Mouse (Mus musculus) Patski (cell line): Measurements from ENCODE around the gene Cped1. TPM values are rescaled to one million over a fixed set of nuclear protein-coding genes. Genes with fewer than 3 reads are reported as not detected.

ENCODE experiments used
- ATAC-seq: fragments of 100-300 bp; one replicate; pipeline ENCODE4 v1.8.0; 2021
- CTCF ChIA-PET: fragments of 350-600 bp; sonication (Branson Sonifier 250); formaldehyde crosslinking; loops from one replicate; lab custom pipeline; 2022; ENCODE audit warnings: inconsistent platforms; lab: Charles Lee
- POLR2A ChIA-PET: fragments of 350-600 bp; sonication (Branson Sonifier 250); formaldehyde crosslinking; loops from one replicate; lab custom pipeline; 2022; ENCODE audit warnings: antibody characterized with exemption, inconsistent platforms; lab: Charles Lee
- DNase-seq: peaks from one replicate; pipeline ENCODE4 v3.0.0-alpha.2; 2011; ENCODE audit warnings: low read depth, low spot score
- H3K27me3 ChIP-seq: fragments of 371-371 bp; one replicate; pipeline ENCODE4 v1.5.1; 2021
- CTCF ChIP-seq: fragments of 100-300 bp; IDR thresholded peaks from one replicate; pipeline ENCODE4 v1.5.1; 2021
- in situ Hi-C: fragments of 300-500 bp; cut with MboI; formaldehyde crosslinking; loops from 3 replicates; pipeline ENCODE4 v1.11.1; 2018; ENCODE audit warnings: low pct_unique_long_range_greater_than_20kb, mixed read lengths
- polyA plus RNA-seq: library from polyadenylated mRNA; unstranded; gene quantifications from one replicate; pipeline ENCODE4 v1.2.3, GENCODE M21; 2021

Cped1 gene
- polyA plus RNA-seq, 1 experiment from 2014 or later: 0.41 TPM

DNA sequence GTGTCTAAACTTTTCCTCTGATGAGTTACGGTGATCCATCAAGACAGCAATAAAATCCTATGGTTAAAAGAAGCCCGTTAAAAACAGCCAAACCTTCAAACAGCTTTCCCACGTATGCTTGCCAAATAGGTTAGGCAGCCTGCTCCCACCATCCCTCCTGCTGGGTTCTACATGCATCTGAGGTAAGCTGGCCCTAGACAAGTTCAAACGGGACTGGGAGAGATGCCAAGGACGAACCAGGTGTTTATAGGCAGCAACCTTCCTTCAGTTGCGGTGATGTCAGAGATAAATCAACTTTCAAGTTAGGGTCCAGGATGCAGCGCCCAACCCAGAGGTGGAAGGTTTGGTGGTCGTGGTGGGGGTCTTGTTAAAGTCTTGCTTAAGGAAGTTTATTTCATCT, 155.1 kb downstream of the Cped1 start:
- no peak for ATAC-seq
- H3K27me3 ChIP-seq: no peaks in the 10 kb centered on the region
- POLR2A ChIA-PET: no interaction called here
- no peak for TF ChIP-seq CTCF
- no peak for DNase-seq
- CTCF ChIA-PET: no interaction called here
- in situ Hi-C loops: no loop called here

DNA sequence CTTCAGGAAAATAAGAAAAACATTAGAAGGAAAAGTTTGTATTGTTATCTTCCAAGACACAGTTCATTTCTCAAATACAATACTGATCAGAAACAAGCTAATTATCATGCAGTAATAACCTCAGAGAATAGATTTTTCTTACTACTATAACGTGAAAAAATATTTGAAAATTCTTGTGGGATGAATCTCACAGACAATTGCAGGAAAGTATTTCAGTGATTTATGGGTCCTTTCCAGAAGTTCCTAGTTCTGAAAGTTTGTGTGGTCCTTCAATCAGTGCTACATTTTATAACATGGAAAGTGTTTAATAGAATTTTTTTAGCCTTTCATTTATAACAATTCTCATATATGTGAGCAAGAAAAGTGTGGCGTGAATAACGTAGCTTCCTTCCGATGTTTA, 161.5 kb downstream of the Cped1 start:
- H3K27me3 ChIP-seq: no peaks in the 10 kb centered on the region
- no peak for ATAC-seq
- ChIA-PET CTCF (interaction anchor here (1.5 to 1.6 kb wide), 2 partner anchors 10 to 23 kb away, joined by 3 read pairs; no protein-coding TSS in a partner anchor), POLR2A (no interaction called here)
- in situ Hi-C loops: no loop called here
- no peak for DNase-seq
- TF ChIP-seq CTCF: no peak

DNA sequence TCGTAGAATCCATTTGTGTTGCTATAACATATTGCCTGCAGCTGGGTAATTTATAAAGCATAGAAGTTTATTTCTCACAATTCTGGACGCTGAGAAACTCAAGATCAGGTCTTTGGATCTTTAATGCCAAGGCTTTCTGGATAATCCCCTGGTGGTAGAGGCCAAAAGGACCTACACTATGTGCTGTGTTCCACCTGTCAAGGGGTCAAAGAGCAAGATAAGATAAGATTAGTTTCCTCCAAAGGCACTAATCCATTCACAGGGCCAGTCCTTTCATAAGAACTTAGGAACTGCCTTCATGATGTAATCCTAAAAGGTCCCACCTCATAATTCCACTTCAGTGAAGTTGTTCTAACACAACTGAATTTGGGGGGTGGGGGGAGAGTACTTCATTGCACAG, 162.8 kb downstream of the Cped1 start:
- ChIA-PET POLR2A (no interaction called here), CTCF (interaction anchor here (1.5 kb wide), 1 partner anchor 22 kb away, joined by 3 read pairs; no protein-coding TSS in a partner anchor)
- in situ Hi-C loops: no loop called here
- DNase-seq: no peak
- H3K27me3 ChIP-seq: no peaks in the 10 kb centered on the region
- ATAC-seq: no peak
- TF ChIP-seq CTCF: no peak

DNA sequence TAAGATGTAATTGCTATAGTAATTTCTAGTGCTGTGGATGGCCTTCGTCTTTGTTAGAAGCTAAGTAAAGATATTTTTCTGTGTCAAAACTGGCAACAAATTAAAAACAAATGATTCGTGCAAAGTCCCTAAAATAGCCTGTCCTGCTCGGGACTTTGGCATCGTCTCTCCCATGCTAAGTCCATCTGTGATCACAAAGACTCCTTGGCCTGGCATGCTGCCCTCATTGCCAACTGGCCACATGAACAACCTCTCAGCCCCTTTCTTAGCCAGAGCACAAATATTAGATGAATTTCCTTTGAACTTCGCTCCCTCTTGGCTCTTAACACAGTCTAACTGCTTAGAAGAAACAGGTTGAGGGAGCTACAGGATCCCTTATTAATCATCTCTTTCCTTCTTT, 171.7 kb downstream of the Cped1 start:
- CTCF ChIA-PET: interaction anchor here (1.0 to 1.7 kb wide), 3 partner anchors 9 to 35 kb away, joined by 3 read pairs; no protein-coding TSS in a partner anchor
- H3K27me3 ChIP-seq: no peaks in the 10 kb centered on the region
- ATAC-seq: no peak
- no peak for DNase-seq
- no peak for TF ChIP-seq CTCF
- in situ Hi-C loops: no loop called here
- POLR2A ChIA-PET: no interaction called here

DNA sequence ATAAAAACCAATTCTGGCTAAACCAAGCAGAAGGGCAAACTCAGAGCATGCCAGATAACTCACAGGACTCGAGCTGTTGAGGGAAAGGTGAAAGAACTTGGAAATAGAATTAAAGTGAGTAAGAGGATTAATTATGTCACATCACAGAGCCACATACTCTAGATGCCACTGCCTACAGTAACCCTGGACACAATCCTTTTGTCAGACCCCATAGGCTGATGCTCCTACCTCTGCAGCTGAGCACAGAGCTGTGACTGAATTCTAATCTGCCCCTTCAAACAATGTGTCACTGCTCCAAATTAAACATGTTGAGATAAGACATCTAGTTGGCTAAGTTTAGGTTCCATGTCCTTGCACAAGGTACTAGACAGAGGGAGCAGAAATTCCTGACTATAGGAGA, 176.2 kb downstream of the Cped1 start:
- CTCF ChIA-PET: interaction anchor here (1.3 to 1.5 kb wide), 4 partner anchors 8 to 43 kb away, joined by 3 to 5 read pairs (median 4); no protein-coding TSS in a partner anchor
- TF ChIP-seq CTCF: no peak
- POLR2A ChIA-PET: interaction anchor here (0.5 kb wide), 1 partner anchor 635 kb away, joined by 8 read pairs; no protein-coding TSS in a partner anchor
- in situ Hi-C loops: no loop called here
- ATAC-seq: peak; percentile 93
- no peaks in the 10 kb centered on the region for H3K27me3 ChIP-seq
- DNase-seq: no peak

DNA sequence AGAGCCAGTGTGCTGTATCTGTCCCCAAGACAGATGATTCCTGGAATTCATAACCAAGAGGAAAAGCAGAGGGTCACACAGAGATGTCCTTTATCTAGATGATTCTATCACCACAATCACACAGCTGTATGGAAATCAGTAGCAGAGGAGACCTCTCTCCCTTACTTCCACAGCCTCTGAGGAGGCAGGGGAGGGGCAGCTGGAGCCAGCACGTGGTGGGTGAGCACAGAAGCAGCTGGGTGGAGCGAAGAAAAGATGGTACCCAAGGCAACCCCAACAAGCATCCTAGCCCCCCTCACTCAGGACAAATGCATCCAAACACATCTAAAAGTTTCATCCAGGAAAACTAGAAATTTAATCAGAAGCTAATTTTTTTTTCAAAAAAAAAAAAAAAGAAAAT, 182.7 kb downstream of the Cped1 start:
- TF ChIP-seq CTCF: no peak
- no peak for ATAC-seq
- no peaks in the 10 kb centered on the region for H3K27me3 ChIP-seq
- no peak for DNase-seq
- ChIA-PET POLR2A (no interaction called here), CTCF (interaction anchor here (0.8 to 1.1 kb wide), 3 partner anchors 14 to 50 kb away, joined by 3 to 4 read pairs (median 3); no protein-coding TSS in a partner anchor)
- in situ Hi-C loops: no loop called here

DNA sequence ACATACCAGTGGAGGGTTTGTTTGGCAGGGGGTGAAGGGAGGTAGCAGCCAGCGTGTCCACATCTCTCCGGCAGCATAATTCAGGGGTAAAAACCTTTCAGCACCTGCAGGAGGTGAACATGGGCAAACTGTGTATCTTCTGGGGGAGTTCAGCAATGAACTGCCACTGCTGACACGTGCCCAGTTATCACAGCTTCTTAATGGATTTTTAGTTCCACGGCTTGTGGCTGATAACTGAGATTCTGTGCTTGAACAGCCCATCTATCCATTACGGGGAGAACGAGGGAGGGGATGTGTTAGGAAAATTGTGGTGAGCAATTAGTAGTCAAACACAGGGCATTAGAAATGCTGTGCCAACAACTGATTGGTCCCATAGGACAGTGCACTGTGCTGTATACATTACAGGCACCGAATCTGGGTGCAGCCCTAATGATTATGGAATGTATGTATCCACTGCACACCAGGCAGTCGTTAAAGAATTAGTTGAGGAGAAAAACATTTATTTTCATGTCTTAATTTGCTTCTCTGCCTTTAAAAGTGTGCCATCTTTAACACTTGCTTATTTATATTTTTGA, 193.1 kb downstream of the Cped1 start:
- in situ Hi-C loops: no loop called here
- no peak for DNase-seq
- H3K27me3 ChIP-seq: no peaks in the 10 kb centered on the region
- ChIA-PET CTCF (interaction anchor here (1.5 kb wide), 1 partner anchor 314 kb away, joined by 3 read pairs; no protein-coding TSS in a partner anchor), POLR2A (no interaction called here)
- TF ChIP-seq CTCF: no peak
- no peak for ATAC-seq

DNA sequence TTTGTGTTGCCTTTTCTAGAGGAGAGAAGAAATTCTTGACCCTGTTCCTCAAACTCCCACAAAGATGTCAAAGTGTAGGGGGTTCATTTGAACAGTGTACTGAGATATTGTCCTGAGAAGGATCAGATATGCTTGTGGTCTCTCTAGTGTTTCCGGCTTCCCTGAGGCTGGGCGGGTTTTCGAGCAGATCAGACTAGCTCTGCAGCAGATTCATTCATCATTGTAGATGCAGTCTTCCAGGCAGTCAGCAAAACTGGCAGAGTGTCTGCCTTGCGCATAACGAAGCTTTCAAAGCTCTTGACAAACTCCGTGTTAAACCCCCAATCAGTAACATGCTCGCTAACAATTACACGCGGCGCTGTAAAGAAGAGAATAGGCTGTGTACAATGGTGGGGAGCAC, 194.6 kb downstream of the Cped1 start:
- in situ Hi-C loops: no loop called here
- no peak for DNase-seq
- CTCF ChIA-PET: interaction anchor here (0.7 to 3.0 kb wide), 3 partner anchors 10 to 312 kb away, joined by 3 to 9 read pairs (median 3); no protein-coding TSS in a partner anchor
- H3K27me3 ChIP-seq: no peaks in the 10 kb centered on the region
- ATAC-seq: no peak
- no peak for TF ChIP-seq CTCF
- POLR2A ChIA-PET: no interaction called here

DNA sequence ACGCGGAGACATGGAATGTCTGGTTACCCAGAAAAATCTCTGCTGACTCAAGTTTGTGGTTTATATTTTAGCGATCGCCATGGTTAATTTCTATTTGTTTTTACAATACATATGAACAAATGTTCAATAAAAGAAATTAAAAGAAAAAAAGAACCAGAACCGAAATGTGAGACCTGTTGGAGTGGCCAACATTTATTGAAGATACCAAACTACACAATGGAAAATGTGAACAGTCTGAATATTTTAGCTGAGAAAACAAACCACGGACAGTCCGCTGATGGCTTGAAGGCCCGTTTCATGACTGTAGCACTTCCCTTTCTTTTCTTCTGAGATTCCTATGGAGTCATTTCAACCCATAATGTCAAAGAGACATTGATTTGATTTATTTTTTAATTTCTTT, 201.3 kb downstream of the Cped1 start:
- no peak for DNase-seq
- no peak for ATAC-seq
- TF ChIP-seq CTCF: no peak
- POLR2A ChIA-PET: no interaction called here
- in situ Hi-C loops: no loop called here
- no peaks in the 10 kb centered on the region for H3K27me3 ChIP-seq
- CTCF ChIA-PET: no interaction called here

DNA sequence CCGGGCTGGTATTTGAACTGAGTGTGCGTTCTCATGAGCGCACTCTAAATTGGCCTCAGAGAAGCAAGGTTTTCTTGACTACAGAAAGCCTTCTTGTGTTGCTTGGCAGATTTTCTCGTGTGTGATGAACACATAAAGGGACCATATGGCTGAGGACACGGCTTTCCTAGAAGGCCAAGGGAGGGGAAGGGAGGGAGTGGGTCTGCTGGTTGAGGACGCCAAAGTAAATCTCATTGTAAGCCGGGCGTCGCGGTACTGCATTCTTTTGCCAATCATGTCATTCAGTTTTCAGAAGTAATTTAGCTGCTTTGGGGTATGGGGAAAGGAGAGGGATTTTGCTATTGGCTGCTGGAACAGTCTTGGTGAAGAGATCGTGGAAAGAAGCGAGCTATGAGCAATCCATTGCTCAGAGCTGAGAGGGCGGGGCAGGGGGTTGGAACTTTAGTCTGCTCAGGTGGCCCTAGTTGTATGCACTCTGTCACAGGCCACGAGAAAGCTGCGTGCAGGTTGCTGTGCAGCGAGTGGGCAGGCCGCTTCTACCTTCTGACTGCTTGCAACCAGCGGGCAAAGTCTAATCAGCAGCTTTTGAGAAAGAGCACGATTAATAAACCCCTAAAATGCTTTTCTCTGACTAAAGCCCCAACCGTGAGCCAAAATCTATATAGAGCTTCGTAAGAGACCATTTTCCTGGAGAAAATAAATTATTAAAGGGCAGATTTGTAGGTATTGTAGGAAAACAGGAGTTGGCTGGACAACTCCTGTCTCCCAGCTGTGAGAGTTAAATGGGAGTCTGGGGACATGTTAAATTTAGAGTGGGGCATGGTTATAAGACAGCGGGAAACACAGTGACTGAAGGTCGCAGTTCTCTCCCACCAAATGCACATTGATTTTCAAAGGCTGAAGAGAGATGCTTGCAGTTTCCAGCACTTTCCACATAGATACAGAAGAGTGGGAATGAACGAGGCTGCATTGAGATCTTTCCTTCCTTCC, 203.9 kb downstream of the Cped1 start:
- ATAC-seq: no peak
- ChIA-PET CTCF (interaction anchor here (1.4 kb wide), 1 partner anchor 18 kb away, joined by 5 read pairs; no protein-coding TSS in a partner anchor), POLR2A (no interaction called here)
- no peaks in the 10 kb centered on the region for H3K27me3 ChIP-seq
- in situ Hi-C loops: no loop called here
- no peak for DNase-seq
- TF ChIP-seq CTCF: no peak

DNA sequence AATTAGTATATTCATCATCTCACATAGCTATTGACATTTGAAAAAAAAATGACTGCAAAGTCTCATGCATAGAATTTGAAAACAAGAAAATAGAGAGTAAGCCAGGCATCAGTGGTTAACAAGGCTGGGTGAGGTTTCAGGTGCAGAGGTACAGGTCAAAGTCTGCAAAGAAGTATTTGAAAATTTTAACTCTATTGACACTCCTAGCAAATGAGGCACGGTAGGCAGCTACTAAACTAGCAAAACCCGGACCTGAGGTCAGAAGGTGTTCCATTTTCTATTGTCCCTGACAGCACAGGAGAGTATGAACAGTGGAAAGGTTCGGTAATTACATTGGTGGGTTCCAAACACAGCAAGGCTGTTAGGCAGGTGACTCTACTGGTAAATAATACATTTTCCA, 212.9 kb downstream of the Cped1 start:
- ATAC-seq (no peak), DNase-seq (no peak)
- in situ Hi-C loops: no loop called here
- no peaks in the 10 kb centered on the region for H3K27me3 ChIP-seq
- TF ChIP-seq CTCF: no peak
- ChIA-PET CTCF (interaction anchor here (1.2 to 2.7 kb wide), 3 partner anchors 16 to 42 kb away, joined by 3 to 7 read pairs (median 3); no protein-coding TSS in a partner anchor), POLR2A (no interaction called here)
